Mouse (Mus musculus): ENCODE results near the gene Nprl2.
A peak's percentile ranks its signal among the peaks of the same experiment; 100 is the strongest.

The Nprl2 gene

GRCm38 (mm10) chr9:107541474-107542351, at the start of gene Nprl2, which contains the start of gene Cyb561d2:
Gene Nprl2 (plus strand): TSS chr9:107542226.
Gene Cyb561d2 (minus strand): TSS chr9:107542193.
- DNase-seq (ENCODE audit: low read depth), result peak; percentile 96

GRCm38 (mm10) chr9:107493511-107493910, 48.5 kb upstream of the Nprl2 start:
- no peak for DNase-seq (ENCODE audit: low read depth)

DNA sequence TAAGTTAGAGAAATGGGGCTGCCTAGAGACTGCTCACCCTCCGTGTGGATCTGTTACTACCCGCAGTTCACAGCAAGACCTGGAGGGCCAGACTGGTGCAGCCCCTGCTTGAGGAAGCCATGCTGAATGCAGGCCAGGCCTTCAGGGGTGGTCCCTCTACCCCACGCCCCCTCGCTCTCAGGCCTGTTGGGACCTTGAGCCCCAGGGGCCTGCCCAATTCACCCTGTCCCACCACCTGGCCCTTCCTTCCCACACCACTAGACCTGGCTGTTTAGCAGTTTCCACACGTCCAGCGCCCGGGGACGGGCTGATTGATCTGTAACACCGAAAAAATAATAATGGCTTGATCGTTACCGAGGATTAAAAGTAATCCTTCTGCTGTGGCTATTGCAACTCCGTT, 47.8 kb upstream of the Nprl2 start:
- no peak for DNase-seq (ENCODE audit: low read depth)

- no peak for DNase-seq (ENCODE audit: low read depth)
Measured at GRCm38 (mm10) chr9:107496359-107496758, 45.7 kb upstream of the Nprl2 start.

- DNase-seq (ENCODE audit: low read depth), result peak; percentile 21
Measured at GRCm38 (mm10) chr9:107500708-107501286, 41.2 kb upstream of the Nprl2 start.

- no peak for DNase-seq (ENCODE audit: low read depth)
Measured at GRCm38 (mm10) chr9:107502131-107502846, 39.7 kb upstream of the Nprl2 start.

DNA sequence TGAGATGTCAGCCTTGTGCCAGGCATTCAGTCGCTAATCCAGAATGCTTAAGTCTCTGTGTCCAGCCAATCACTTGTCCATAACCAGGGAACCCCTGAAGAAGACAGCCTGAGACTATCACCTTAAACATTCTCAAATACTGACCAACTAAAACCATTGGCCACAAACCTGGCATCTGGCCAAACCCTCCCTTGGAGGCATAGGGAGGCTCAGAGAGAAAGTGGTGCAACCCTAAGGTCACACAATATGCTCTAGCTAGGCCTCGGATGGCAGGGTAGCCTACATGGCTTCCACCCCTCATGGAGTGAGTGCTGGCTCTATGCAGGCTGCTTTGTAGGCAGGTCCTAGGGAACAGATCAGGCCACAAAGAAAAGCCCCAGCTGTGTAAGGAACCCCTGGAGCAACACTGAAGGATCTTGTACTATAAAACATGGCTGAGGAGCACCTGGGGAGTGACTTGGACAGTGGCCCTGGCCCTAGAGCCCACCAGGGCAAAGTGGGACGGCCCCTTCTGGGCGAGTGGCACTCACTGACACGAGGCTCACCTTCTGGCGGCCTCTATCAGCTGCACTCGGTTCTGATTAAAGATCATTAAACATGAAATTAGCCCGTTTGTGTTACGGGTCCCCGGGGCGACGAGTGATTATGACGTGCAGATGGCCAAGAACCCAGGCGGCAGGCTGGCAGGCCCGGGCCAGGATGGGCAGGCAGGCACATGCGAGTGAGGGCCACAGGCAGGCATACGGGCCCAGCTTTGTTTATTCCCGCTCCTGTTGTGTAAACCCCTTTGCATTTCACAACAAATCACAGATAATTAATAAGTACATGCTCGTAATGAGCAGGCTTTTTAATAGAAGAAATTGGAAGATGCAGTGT, 37.1 kb upstream of the Nprl2 start:
- DNase-seq (ENCODE audit: low read depth), result peak; percentile 48

DNA sequence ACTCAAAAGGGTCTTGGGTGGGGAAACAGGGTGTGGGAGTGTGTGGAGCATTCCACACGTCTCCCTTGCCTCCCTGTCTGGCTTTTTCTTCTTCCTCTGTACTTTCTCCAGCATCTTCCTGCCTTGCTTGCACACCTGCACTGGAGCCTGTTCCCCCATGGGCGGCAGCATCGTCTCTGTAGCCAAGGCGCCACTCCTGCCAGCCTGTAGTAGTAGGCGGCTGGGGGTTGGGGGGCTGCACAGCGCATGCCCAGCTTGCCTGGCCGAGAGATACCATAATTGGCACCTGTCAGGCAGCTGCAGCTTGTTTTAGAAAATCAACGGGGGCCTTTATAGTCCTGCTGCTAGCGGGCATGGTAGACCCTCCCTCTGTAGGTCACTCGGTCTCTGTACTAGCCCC, 33.8 kb upstream of the Nprl2 start:
- DNase-seq (ENCODE audit: low read depth), result no peak

DNA sequence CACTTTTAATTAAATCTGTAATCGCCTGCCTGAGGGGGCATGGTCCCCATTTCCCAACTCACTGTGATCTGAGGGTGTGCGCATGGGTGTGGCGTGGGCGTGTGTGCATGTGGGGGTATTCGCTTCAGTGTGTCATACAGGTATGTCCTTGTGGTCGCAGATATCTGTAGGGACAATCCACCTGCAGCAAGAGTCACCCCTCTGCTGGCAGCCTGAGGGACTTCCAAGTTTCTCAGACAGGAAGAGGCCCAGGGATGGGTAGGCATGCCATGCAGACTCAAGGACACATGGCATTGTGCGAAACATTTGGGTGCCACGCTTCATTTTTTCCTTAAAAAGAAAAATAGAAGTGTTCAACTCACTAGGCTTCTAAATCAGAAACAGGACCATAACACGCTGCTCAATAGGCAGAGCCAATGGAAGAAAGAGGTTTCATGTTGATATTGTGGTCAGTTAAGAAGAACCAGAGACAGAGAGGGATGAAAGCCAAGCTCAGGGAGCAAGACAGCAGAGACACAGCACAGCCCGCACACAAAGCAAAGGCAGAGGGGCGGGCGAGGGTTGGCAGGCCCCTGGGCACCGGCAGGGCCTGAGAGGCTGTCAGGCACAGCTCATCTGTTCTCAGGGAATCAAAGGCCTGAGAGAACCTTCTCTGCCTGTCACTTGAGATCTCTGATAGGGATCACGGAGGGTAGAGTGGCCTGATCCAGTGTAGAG, 31.5 kb upstream of the Nprl2 start:
- DNase-seq (ENCODE audit: low read depth), result no peak

- no peak for DNase-seq (ENCODE audit: low read depth)
Measured at GRCm38 (mm10) chr9:107511436-107511835, 30.6 kb upstream of the Nprl2 start.

DNA sequence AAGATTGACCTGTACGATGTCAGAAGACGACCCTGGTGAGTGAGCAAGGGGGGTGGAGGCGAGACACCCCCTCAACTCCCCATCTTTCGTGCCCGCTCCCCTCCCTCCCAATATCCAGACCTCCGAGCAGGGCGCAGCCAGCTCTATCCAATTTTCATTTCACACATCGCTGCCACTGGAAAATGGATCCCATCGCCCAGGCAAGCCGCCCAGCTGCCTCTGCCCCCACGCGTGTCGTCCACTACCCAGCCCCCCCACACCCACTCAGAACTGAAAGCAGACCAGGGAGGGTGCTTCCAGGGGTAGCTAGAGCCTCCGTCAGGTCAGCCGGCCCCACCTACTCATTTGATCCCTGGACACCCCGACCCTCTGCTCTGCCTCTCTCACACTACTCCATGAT, 29.7 kb upstream of the Nprl2 start:
- DNase-seq (ENCODE audit: low read depth), result no peak

- peak; percentile 62 for DNase-seq (ENCODE audit: low read depth)
Measured at GRCm38 (mm10) chr9:107514303-107514955, 27.6 kb upstream of the Nprl2 start.

- DNase-seq (ENCODE audit: low read depth), result no peak
Measured at GRCm38 (mm10) chr9:107520331-107520730, 21.7 kb upstream of the Nprl2 start.

- DNase-seq (ENCODE audit: low read depth), result no peak
Measured at GRCm38 (mm10) chr9:107521190-107521589, 20.8 kb upstream of the Nprl2 start.

- DNase-seq (ENCODE audit: low read depth), result no peak
Measured at GRCm38 (mm10) chr9:107521711-107522399, 20.2 kb upstream of the Nprl2 start.

DNA sequence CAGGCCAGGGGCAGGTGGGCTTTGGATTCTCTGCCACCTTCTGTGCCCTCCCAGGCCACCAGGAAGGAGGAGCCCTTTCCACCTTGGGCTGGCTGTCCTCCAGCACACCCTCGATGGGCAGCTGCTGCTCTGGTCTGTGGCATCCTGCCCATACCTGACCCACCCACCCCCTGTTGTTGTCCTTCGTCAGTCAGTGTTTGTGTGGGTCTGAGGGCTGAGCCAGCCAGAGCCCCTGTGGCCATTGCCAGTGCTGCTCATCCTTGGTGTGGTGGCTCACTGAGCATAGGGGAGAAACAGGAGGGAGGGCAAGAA, 19.7 kb upstream of the Nprl2 start:
- DNase-seq (ENCODE audit: low read depth), result no peak

- no peak for DNase-seq (ENCODE audit: low read depth)
Measured at GRCm38 (mm10) chr9:107526198-107527026, 15.6 kb upstream of the Nprl2 start.

- peak; percentile 97 for DNase-seq (ENCODE audit: low read depth)
Measured at GRCm38 (mm10) chr9:107533791-107534407, 8.1 kb upstream of the Nprl2 start, which contains the start of gene Tmem115. Gene Tmem115 (plus strand): TSS chr9:107533945.
